Mouse (Mus musculus): ENCODE results near the gene Gm21891. TPM values are rescaled to one million over a fixed set of nuclear protein-coding genes. Genes with fewer than 3 reads are reported as not detected.

Gene Gm21891
- not detected for total RNA-seq (2023)

DNA sequence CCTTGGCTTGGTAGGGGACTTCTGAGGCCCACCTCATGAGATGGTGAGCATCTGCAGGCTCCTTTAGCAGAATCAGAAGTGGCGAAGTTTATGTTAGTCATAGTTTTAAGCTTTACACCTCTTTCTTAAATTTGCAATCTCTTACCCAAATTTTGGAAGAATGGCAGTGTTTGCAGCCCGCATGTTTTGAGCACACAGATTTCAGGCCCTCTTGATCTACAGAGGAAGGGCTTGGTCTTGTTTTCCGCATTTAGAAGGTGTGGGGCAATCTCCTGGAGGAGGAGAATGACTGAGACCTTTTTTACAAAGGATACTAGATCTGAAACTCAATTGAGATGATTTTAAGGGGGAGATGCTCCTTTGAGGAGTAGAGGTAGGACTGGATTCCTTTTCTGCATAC, at the start of gene Gm21891:
Gene Gm21891 (minus strand): TSS at position 101 of the 400 bp plus-strand sequence.

DNA sequence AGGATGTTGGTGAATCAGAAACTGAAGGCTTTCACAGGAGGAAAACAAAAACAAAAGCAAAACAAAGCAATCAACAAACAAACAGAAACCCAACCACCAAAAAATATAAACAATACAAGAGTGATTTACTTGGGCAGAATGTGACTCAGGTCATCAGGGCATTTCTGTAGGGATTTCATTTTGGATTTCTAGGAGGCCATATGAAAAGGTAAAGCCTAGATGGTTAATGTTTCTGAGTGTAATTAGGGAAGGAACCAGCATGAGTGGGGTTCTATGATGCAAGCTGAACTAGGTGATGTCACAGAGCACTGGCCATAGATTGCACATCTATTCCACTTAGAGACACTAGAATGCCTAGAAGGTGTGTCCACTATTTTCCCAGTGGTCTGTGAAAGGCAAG, 28.4 kb upstream of the Gm21891 start, which contains the start of gene Gm21425:
Gene Gm21425 (plus strand): TSS at position 301 of the 400 bp plus-strand sequence.

Other genes starting within 250 kb of the Gm21891 start
- gene Gm20807, start 90.6 kb downstream of the Gm21891 start, total RNA-seq (2023): not detected
- gene Gm21425, start 28.5 kb upstream of the Gm21891 start, total RNA-seq (2023): not detected
- gene Gm21828, start 90.4 kb upstream of the Gm21891 start, total RNA-seq (2023): not detected
- gene Gm21440, start 118.9 kb upstream of the Gm21891 start, total RNA-seq (2023): not detected
- not detected for gene Gm21454, start 119.0 kb upstream of the Gm21891 start, total RNA-seq (2023)
- gene Gm21725, start 215.6 kb upstream of the Gm21891 start, total RNA-seq (2023): not detected